Mouse (Mus musculus) MEL (cell line): ENCODE measurements around the gene Il9r. TPM values are rescaled to one million over a fixed set of nuclear protein-coding genes. Genes with fewer than 3 reads are reported as not detected.

ENCODE experiments used
- DNase-seq: peaks from one replicate; pipeline ENCODE4 v3.0.0; 2011; ENCODE audit warnings: low read depth, low spot score
- H3K27ac ChIP-seq: 2 replicates; pipeline ENCODE4 v1.5.1; 2012; ENCODE audit warnings: low read depth, mild to moderate bottlenecking, control low read depth, low read length, moderate library complexity; ENCODE audit not compliant: control insufficient read depth
- H3K27me3 ChIP-seq, 2 experiments: fragments of 150-350 bp in 1 of 2; sonication (generic) in 1 of 2; 2 replicates each; pipeline ENCODE4 v1.6.1; 2012; ENCODE audit warnings: low read length in 2 of 2, mild to moderate bottlenecking in 2 of 2, improper control_type of control experiment in 1 of 2, moderate library complexity in 1 of 2; ENCODE audit not compliant: insufficient read depth in 2 of 2, control insufficient read depth in 1 of 2
- H3K36me3 ChIP-seq, 2 experiments: 2 replicates each; pipeline ENCODE4 v1.6.1; 2012 to 2014; ENCODE audit warnings: low read length in 2 of 2, improper control_type of control experiment in 1 of 2, inconsistent platforms in 1 of 2, mild to moderate bottlenecking in 1 of 2; ENCODE audit not compliant: insufficient read depth in 2 of 2, control insufficient read depth in 1 of 2
- H3K4me1 ChIP-seq, 2 experiments: fragments of 150-350 bp in 1 of 2; sonication (generic) in 1 of 2; 2 replicates each; pipeline ENCODE4 v1.6.1; 2012; ENCODE audit warnings: low read length in 2 of 2, improper control_type of control experiment in 1 of 2, mild to moderate bottlenecking in 1 of 2; ENCODE audit not compliant: insufficient read depth in 2 of 2, control insufficient read depth in 1 of 2
- H3K4me3 ChIP-seq, 2 experiments: fragments of 150-350 bp in 1 of 2; sonication (generic) in 1 of 2; 2 replicates each; pipeline ENCODE4 v1.5.1; 2012; ENCODE audit warnings: low read depth in 2 of 2, low read length in 2 of 2, mild to moderate bottlenecking in 2 of 2, moderate library complexity in 2 of 2, control low read depth in 1 of 2, improper control_type of control experiment in 1 of 2; ENCODE audit not compliant: control insufficient read depth in 1 of 2, insufficient read depth in 1 of 2
- H3K79me2 ChIP-seq: 2 replicates; pipeline ENCODE4 v1.6.1; 2012; ENCODE audit warnings: mild to moderate bottlenecking, low read length, moderate library complexity; ENCODE audit not compliant: control insufficient read depth, poor library complexity, insufficient read depth
- H3K9ac ChIP-seq: 2 replicates; pipeline ENCODE4 v1.6.1; 2012; ENCODE audit warnings: low read depth, mild to moderate bottlenecking, control low read depth, low read length, moderate library complexity; ENCODE audit not compliant: control insufficient read depth, poor library complexity, severe bottlenecking
- H3K9me3 ChIP-seq: fragments of 150-350 bp; sonication (generic); replicated peaks from 2 replicates; pipeline ENCODE4 v1.6.1; 2012; ENCODE audit warnings: mild to moderate bottlenecking, low read length, improper control_type of control experiment, moderate library complexity; ENCODE audit not compliant: insufficient read depth
- CHD2 ChIP-seq: IDR thresholded peaks from 2 replicates; pipeline ENCODE4 v1.6.1; 2011; ENCODE audit warnings: low read length, improper control_type of control experiment
- CTCF ChIP-seq, 3 experiments: IDR thresholded peaks in 2 of 3; conservative IDR thresholded peaks in 1 of 3; 2 replicates each; pipeline ENCODE4 v1.5.1; 2011 to 2012; ENCODE audit warnings: low read length in 3 of 3, low read depth in 2 of 3, mild to moderate bottlenecking in 2 of 3, improper control_type of control experiment in 1 of 3, inconsistent platforms in 1 of 3, mixed read lengths in 1 of 3, moderate library complexity in 1 of 3; ENCODE audit not compliant: control insufficient read depth in 1 of 3, insufficient read depth in 1 of 3, poor library complexity in 1 of 3, severe bottlenecking in 1 of 3
- ELF1 ChIP-seq: IDR thresholded peaks from 2 replicates; pipeline ENCODE4 v1.6.1; 2014; ENCODE audit warnings: low read depth, mild to moderate bottlenecking, inconsistent platforms, low read length, improper control_type of control experiment, moderate library complexity
- EP300 ChIP-seq, 2 experiments: IDR thresholded peaks; 2 replicates each; pipeline ENCODE4 v1.6.1; 2011; ENCODE audit warnings: improper control_type of control experiment in 2 of 2, low read length in 2 of 2, low read depth in 1 of 2, mild to moderate bottlenecking in 1 of 2
- ETS1 ChIP-seq: IDR thresholded peaks from 2 replicates; pipeline ENCODE4 v1.6.1; 2012; ENCODE audit warnings: low read depth, mild to moderate bottlenecking, inconsistent platforms, low read length, improper control_type of control experiment, moderate library complexity
- GATA1 ChIP-seq: IDR thresholded peaks from 2 replicates; pipeline ENCODE4 v1.6.1; 2011; ENCODE audit warnings: low read depth, low read length, improper control_type of control experiment
- HCFC1 ChIP-seq: IDR thresholded peaks from 2 replicates; pipeline ENCODE4 v1.6.1; 2012; ENCODE audit warnings: low read depth, mild to moderate bottlenecking, inconsistent platforms, low read length, improper control_type of control experiment, moderate library complexity
- KAT2A ChIP-seq: conservative IDR thresholded peaks from 2 replicates; pipeline ENCODE4 v1.6.1; 2012; ENCODE audit warnings: low read depth, low read length, improper control_type of control experiment, inconsistent platforms
- MAFK ChIP-seq: IDR thresholded peaks from 2 replicates; pipeline ENCODE4 v1.6.1; 2011; ENCODE audit warnings: low read depth, mild to moderate bottlenecking, low read length, improper control_type of control experiment, borderline replicate concordance
- MEF2A ChIP-seq: IDR thresholded peaks from 2 replicates; pipeline ENCODE4 v1.6.1; 2014; ENCODE audit warnings: low read depth, mild to moderate bottlenecking, inconsistent platforms, low read length, improper control_type of control experiment; ENCODE audit not compliant: poor library complexity, insufficient replicate concordance, severe bottlenecking; ENCODE audit errors: extremely low read depth
- MXI1 ChIP-seq: IDR thresholded peaks from 2 replicates; pipeline ENCODE4 v1.6.1; 2011; ENCODE audit warnings: mild to moderate bottlenecking, low read depth, low read length, improper control_type of control experiment
- MYB ChIP-seq: IDR thresholded peaks from 2 replicates; pipeline ENCODE4 v1.6.1; 2011; ENCODE audit warnings: mild to moderate bottlenecking, low read depth, low read length, improper control_type of control experiment
- NRF1 ChIP-seq: IDR thresholded peaks from 2 replicates; pipeline ENCODE4 v1.6.1; 2014; ENCODE audit warnings: low read depth, mild to moderate bottlenecking, inconsistent platforms, low read length, improper control_type of control experiment, moderate library complexity; ENCODE audit not compliant: poor library complexity, insufficient read depth, severe bottlenecking
- POLR2A ChIP-seq, 2 experiments: IDR thresholded peaks; 2 replicates each; pipeline ENCODE4 v1.6.1; 2011 to 2012; ENCODE audit warnings: low read length in 2 of 2, mild to moderate bottlenecking in 2 of 2, control low read depth in 1 of 2, improper control_type of control experiment in 1 of 2, low read depth in 1 of 2, moderate library complexity in 1 of 2; ENCODE audit not compliant: control insufficient read depth in 1 of 2, insufficient read depth in 1 of 2, poor library complexity in 1 of 2
- POLR2AphosphoS5 ChIP-seq: IDR thresholded peaks from 2 replicates; pipeline ENCODE4 v1.6.1; 2012; ENCODE audit warnings: low read depth, borderline replicate concordance, mild to moderate bottlenecking, inconsistent platforms, low read length, moderate library complexity, mixed read lengths
- RAD21 ChIP-seq: IDR thresholded peaks from 2 replicates; pipeline ENCODE4 v1.6.1; 2011; ENCODE audit warnings: mild to moderate bottlenecking, low read depth, low read length, improper control_type of control experiment
- SIN3A ChIP-seq: IDR thresholded peaks from 2 replicates; pipeline ENCODE4 v1.6.1; 2012; ENCODE audit warnings: low read length, improper control_type of control experiment, inconsistent platforms
- SMC3 ChIP-seq: IDR thresholded peaks from 2 replicates; pipeline ENCODE4 v1.6.1; 2011; ENCODE audit warnings: low read depth, low read length, improper control_type of control experiment
- TCF12 ChIP-seq: IDR thresholded peaks from 2 replicates; pipeline ENCODE4 v1.6.1; 2014; ENCODE audit warnings: low read depth, mild to moderate bottlenecking, inconsistent platforms, low read length, improper control_type of control experiment, moderate library complexity
- UBTF ChIP-seq: IDR thresholded peaks from 2 replicates; pipeline ENCODE4 v1.6.1; 2012; ENCODE audit warnings: low read depth, mild to moderate bottlenecking, inconsistent platforms, low read length, improper control_type of control experiment, moderate library complexity, borderline replicate concordance; ENCODE audit not compliant: insufficient read depth
- USF1 ChIP-seq: IDR thresholded peaks from 2 replicates; pipeline ENCODE4 v1.6.1; 2014; ENCODE audit warnings: low read depth, mild to moderate bottlenecking, inconsistent platforms, low read length, improper control_type of control experiment, moderate library complexity
- ZKSCAN1 ChIP-seq: IDR thresholded peaks from 2 replicates; pipeline ENCODE4 v1.6.1; 2012; ENCODE audit warnings: low read depth, mild to moderate bottlenecking, inconsistent platforms, low read length, improper control_type of control experiment, moderate library complexity
- polyA plus RNA-seq, 2 experiments: library from polyadenylated mRNA; stranded (reverse) in 1 of 2; unstranded in 1 of 2; fragments of >175 nt in 1 of 2; fragments of >200 nt in 1 of 2; gene quantifications; 2 replicates each; pipeline versions ENCODE4 v1.2.1 to v1.2.4; 2012; ENCODE audit warnings: low replicate concordance in 2 of 2, low read depth in 1 of 2; ENCODE audit not compliant: insufficient read length in 2 of 2, insufficient read depth in 1 of 2, missing spikeins in 1 of 2
- total RNA-seq: library from RNA; depleted of rRNA; stranded (reverse); fragments of 300-350 nt; gene quantifications from 2 replicates; pipeline ENCODE4 v1.2.3, GENCODE M21; 2012

Gene Il9r
- total and polyA plus RNA-seq, 3 experiments: 56.9 to 83.8 TPM; not detected in 1

- H3K79me2 ChIP-seq: no peaks in the 10 kb centered on the region
- no peak overlapping the region for H3K9ac ChIP-seq
These were observed 34.9 kb upstream of the Il9r start for GRCm38 (mm10) chr11:32234816-32235485.

GRCm38 (mm10) chr11:32233895-32234294, 33.8 kb upstream of the Il9r start:
- Histone ChIP-seq H3K9ac (no peak overlapping the region), H3K27ac (no peak overlapping the region), H3K4me3 (no peak overlapping the region), H3K27me3 (no peaks in the 10 kb centered on the region), H3K79me2 (no peaks in the 10 kb centered on the region), H3K9me3 (no peaks in the 10 kb centered on the region), H3K36me3 (peaks cover 0 to 9% of the 10 kb centered on the region in 2 experiments; a peak in 3 of 4 replicates), H3K4me1 (peaks cover 6 to 14% of the 10 kb centered on the region in 2 experiments)
- DNase-seq: no peak
- no peak for TF ChIP-seq ETS1
- no peak for TF ChIP-seq UBTF
- TF ChIP-seq RAD21: no peak
- no peak for TF ChIP-seq MEF2A
- TF ChIP-seq POLR2A (IDR thresholded peaks at IDR 0.05; ENCODE audit: control insufficient read depth in 1 of 2, insufficient read depth in 1 of 2, low read depth in 1 of 2, low read length in 2 of 2, poor library complexity in 1 of 2): no peak
- no peak for TF ChIP-seq HCFC1
- no peak for TF ChIP-seq EP300 (IDR thresholded peaks at IDR 0.05; ENCODE audit: low read depth in 1 of 2, low read length in 2 of 2)
- no peak for TF ChIP-seq ELF1

More at GRCm38 (mm10) chr11:32234816-32235485, 34.9 kb upstream of the Il9r start:
- TF ChIP-seq POLR2AphosphoS5 (no peak), MEF2A (no peak)
- TF ChIP-seq, all 39 proteins: peak for 0
- no peak overlapping the region for H3K27ac ChIP-seq
- peaks cover 6 to 14% of the 10 kb centered on the region in 2 experiments for H3K4me1 ChIP-seq
- DNase-seq: no peak
- peaks cover 0 to 9% of the 10 kb centered on the region in 2 experiments; a peak in 3 of 4 replicates for H3K36me3 ChIP-seq
- H3K9me3 ChIP-seq: no peaks in the 10 kb centered on the region
- H3K4me3 ChIP-seq: no peak overlapping the region
- no peaks in the 10 kb centered on the region for H3K27me3 ChIP-seq

- TF ChIP-seq SMC3: no peak
- TF ChIP-seq KAT2A: no peak
- TF ChIP-seq MXI1: no peak
- TF ChIP-seq ZKSCAN1: no peak
- TF ChIP-seq MYB: no peak
- TF ChIP-seq NRF1: no peak
- TF ChIP-seq MAFK: no peak
- no peak for TF ChIP-seq CHD2
- no peak for TF ChIP-seq SIN3A
- TF ChIP-seq POLR2A (IDR thresholded peaks at IDR 0.05; ENCODE audit: control insufficient read depth in 1 of 2, insufficient read depth in 1 of 2, low read depth in 1 of 2, low read length in 2 of 2, poor library complexity in 1 of 2): no peak
- TF ChIP-seq TCF12: no peak
- TF ChIP-seq USF1: no peak
- TF ChIP-seq CTCF (IDR thresholded peaks at IDR 0.05 in 2 of 3, conservative IDR thresholded peaks at IDR 0.05 in 1 of 3; ENCODE audit: control insufficient read depth in 1 of 3, insufficient read depth in 1 of 3, low read depth in 2 of 3, low read length in 3 of 3, poor library complexity in 1 of 3, severe bottlenecking in 1 of 3): no peak
- TF ChIP-seq GATA1: no peak
- H3K36me3 ChIP-seq: peaks cover 0 to 9% of the 10 kb centered on the region in 2 experiments; a peak in 3 of 4 replicates
- DNase-seq: no peak
- no peak overlapping the region for H3K27ac ChIP-seq
- peaks cover 6 to 14% of the 10 kb centered on the region in 2 experiments for H3K4me1 ChIP-seq
- H3K9me3 ChIP-seq: no peaks in the 10 kb centered on the region
- H3K4me3 ChIP-seq: no peak overlapping the region
- no peak overlapping the region for H3K9ac ChIP-seq
- H3K27me3 ChIP-seq: no peaks in the 10 kb centered on the region
- no peaks in the 10 kb centered on the region for H3K79me2 ChIP-seq
These were observed 32.8 kb upstream of the Il9r start for GRCm38 (mm10) chr11:32232848-32233247.
